Mouse (Mus musculus): ENCODE data around the gene Ccdc148. TPM values are rescaled to one million over a fixed set of nuclear protein-coding genes. Genes with fewer than 3 reads are reported as not detected.

Gene Ccdc148
- polyA plus RNA-seq, 1 experiment from 2014 or later: 0.70 TPM

DNA sequence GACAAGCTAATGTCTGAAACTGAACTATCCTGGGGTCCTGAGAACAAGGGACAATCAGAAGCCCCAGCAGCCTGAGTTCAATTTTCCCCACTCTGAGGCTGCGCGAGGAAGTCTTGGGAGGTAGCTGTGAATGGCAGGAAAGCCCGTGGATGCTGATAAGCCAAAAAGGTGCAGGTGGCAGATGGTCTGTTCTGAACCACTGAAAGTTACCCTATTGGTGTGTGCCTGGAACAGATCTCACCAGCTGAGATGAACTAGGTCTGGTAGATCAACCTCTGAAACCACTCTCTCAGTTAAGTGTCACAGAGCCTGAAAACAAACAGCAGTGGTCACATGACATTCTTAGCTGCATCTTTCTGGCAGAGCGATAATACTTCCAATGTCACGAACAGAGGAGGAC is 360.9 kb downstream of the Ccdc148 start:
- H3K36me3 ChIP-seq (ENCODE audit: control insufficient read depth, insufficient read depth): no peaks in the 10 kb centered on the region
- no peak overlapping the region for H3K4me2 ChIP-seq (ENCODE audit: low read depth, low read length)
- no peak for ATAC-seq (ENCODE audit: low read depth)
- H3K27me3 ChIP-seq (ENCODE audit: control insufficient read depth, insufficient read depth, low read depth, low read length): no peaks in the 10 kb centered on the region
- 57% methylated on average over 5 of the region's 5 CpGs for WGBS (ENCODE audit: insufficient replicate concordance)
- H3K4me1 ChIP-seq (ENCODE audit: control insufficient read depth, low read depth, low read length): no peaks in the 10 kb centered on the region
- H3K4me3 ChIP-seq (ENCODE audit: low read depth, low read length): no peak overlapping the region
- H3K9me3 ChIP-seq (replicated peaks; ENCODE audit: control insufficient read depth, low read length): no peaks in the 10 kb centered on the region
- no peak overlapping the region for H3K27ac ChIP-seq (ENCODE audit: low read length)
- H3K9ac ChIP-seq (ENCODE audit: low read depth, low read length): no peak overlapping the region

GRCm38 (mm10) chr2:58799126-58799525 is 361.4 kb downstream of the Ccdc148 start:
- H3K4me3 ChIP-seq (ENCODE audit: low read depth, low read length): no peak overlapping the region
- no peaks in the 10 kb centered on the region for H3K4me1 ChIP-seq (ENCODE audit: control insufficient read depth, low read depth, low read length)
- H3K4me2 ChIP-seq (ENCODE audit: low read depth, low read length): no peak overlapping the region
- H3K27ac ChIP-seq (ENCODE audit: low read length): no peak overlapping the region
- H3K9ac ChIP-seq (ENCODE audit: low read depth, low read length): no peak overlapping the region
- no peak for ATAC-seq (ENCODE audit: low read depth)
- 69% methylated on average over 9 of the region's 9 CpGs for WGBS (ENCODE audit: insufficient replicate concordance)
- no peaks in the 10 kb centered on the region for H3K9me3 ChIP-seq (replicated peaks; ENCODE audit: control insufficient read depth, low read length)
- H3K36me3 ChIP-seq (ENCODE audit: control insufficient read depth, insufficient read depth): no peaks in the 10 kb centered on the region
- H3K27me3 ChIP-seq (ENCODE audit: control insufficient read depth, insufficient read depth, low read depth, low read length): no peaks in the 10 kb centered on the region

DNA sequence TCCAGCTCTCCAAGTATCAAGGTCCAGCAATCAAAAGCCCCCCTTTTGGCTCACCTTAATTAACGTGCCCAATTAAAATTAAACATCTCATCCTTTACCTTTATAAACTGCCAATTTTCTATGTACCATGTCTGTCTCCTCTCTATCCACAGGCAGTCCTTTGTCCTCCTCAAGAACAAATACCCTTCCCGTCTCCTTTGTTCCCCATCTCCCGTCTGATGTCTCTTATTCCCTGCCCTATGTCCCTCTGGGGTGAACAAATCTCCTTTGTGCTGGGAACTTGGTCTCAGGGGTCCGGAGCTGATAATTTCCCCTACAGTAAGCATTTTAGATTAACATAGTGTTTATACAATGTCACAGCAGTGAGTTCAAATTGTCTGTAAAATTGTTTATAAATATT is 363.0 kb downstream of the Ccdc148 start:
- 69% methylated on average over 4 of the region's 4 CpGs for WGBS (ENCODE audit: insufficient replicate concordance)
- Histone ChIP-seq H3K27me3 (ENCODE audit: control insufficient read depth, insufficient read depth, low read depth, low read length) (no peaks in the 10 kb centered on the region), H3K27ac (ENCODE audit: low read length) (no peak overlapping the region), H3K4me1 (ENCODE audit: control insufficient read depth, low read depth, low read length) (no peaks in the 10 kb centered on the region), H3K36me3 (ENCODE audit: control insufficient read depth, insufficient read depth) (no peaks in the 10 kb centered on the region), H3K9ac (ENCODE audit: low read depth, low read length) (no peak overlapping the region), H3K4me3 (ENCODE audit: low read depth, low read length) (no peak overlapping the region), H3K4me2 (ENCODE audit: low read depth, low read length) (no peak overlapping the region), H3K9me3 (replicated peaks; ENCODE audit: control insufficient read depth, low read length) (no peaks in the 10 kb centered on the region)
- no peak for ATAC-seq (ENCODE audit: low read depth)

DNA sequence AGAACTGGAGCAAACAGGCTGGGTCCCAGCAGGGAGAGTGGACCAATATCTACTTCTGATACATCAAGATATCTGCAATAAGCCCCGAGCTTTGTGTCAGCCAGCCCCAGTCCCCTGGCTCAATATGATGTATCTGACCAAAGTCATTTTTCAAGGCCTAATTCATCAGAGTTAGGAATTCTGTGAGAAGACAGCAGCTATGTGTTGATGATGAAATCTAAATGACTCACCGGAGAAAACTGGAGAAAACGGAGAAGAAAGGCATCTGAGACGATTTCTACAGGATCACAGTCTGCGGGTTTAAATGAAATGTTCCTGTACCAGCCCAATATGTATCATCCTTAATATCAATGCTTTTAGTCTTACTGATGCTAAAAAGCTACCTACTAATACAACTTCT is 365.1 kb downstream of the Ccdc148 start:
- Histone ChIP-seq H3K9ac (ENCODE audit: low read depth, low read length) (no peak overlapping the region), H3K27ac (ENCODE audit: low read length) (no peak overlapping the region), H3K27me3 (ENCODE audit: control insufficient read depth, insufficient read depth, low read depth, low read length) (no peaks in the 10 kb centered on the region), H3K36me3 (ENCODE audit: control insufficient read depth, insufficient read depth) (no peaks in the 10 kb centered on the region), H3K4me3 (ENCODE audit: low read depth, low read length) (no peak overlapping the region), H3K9me3 (replicated peaks; ENCODE audit: control insufficient read depth, low read length) (no peaks in the 10 kb centered on the region), H3K4me1 (ENCODE audit: control insufficient read depth, low read depth, low read length) (no peaks in the 10 kb centered on the region), H3K4me2 (ENCODE audit: low read depth, low read length) (no peak overlapping the region)
- no peak for ATAC-seq (ENCODE audit: low read depth)
- WGBS (ENCODE audit: insufficient replicate concordance): 68% methylated on average over 5 of the region's 5 CpGs

GRCm38 (mm10) chr2:58794489-58794888 is 366.0 kb downstream of the Ccdc148 start:
- WGBS (ENCODE audit: insufficient replicate concordance): 59% methylated on average over 15 of the region's 15 CpGs
- Histone ChIP-seq H3K36me3 (ENCODE audit: control insufficient read depth, insufficient read depth) (no peaks in the 10 kb centered on the region), H3K4me1 (ENCODE audit: control insufficient read depth, low read depth, low read length) (no peaks in the 10 kb centered on the region), H3K9ac (ENCODE audit: low read depth, low read length) (no peak overlapping the region), H3K27me3 (ENCODE audit: control insufficient read depth, insufficient read depth, low read depth, low read length) (no peaks in the 10 kb centered on the region), H3K4me2 (ENCODE audit: low read depth, low read length) (no peak overlapping the region), H3K27ac (ENCODE audit: low read length) (no peak overlapping the region), H3K9me3 (replicated peaks; ENCODE audit: control insufficient read depth, low read length) (no peaks in the 10 kb centered on the region), H3K4me3 (ENCODE audit: low read depth, low read length) (no peak overlapping the region)
- ATAC-seq (ENCODE audit: low read depth): peak; percentile 67

GRCm38 (mm10) chr2:58790361-58790760 is 370.1 kb downstream of the Ccdc148 start:
- no peak overlapping the region for H3K4me2 ChIP-seq (ENCODE audit: low read depth, low read length)
- WGBS (ENCODE audit: insufficient replicate concordance): 63% methylated on average over 4 of the region's 4 CpGs
- no peak for ATAC-seq (ENCODE audit: low read depth)
- no peaks in the 10 kb centered on the region for H3K4me1 ChIP-seq (ENCODE audit: control insufficient read depth, low read depth, low read length)
- H3K27me3 ChIP-seq (ENCODE audit: control insufficient read depth, insufficient read depth, low read depth, low read length): no peaks in the 10 kb centered on the region
- H3K27ac ChIP-seq (ENCODE audit: low read length): no peak overlapping the region
- no peaks in the 10 kb centered on the region for H3K36me3 ChIP-seq (ENCODE audit: control insufficient read depth, insufficient read depth)
- H3K9ac ChIP-seq (ENCODE audit: low read depth, low read length): no peak overlapping the region
- no peaks in the 10 kb centered on the region for H3K9me3 ChIP-seq (replicated peaks; ENCODE audit: control insufficient read depth, low read length)
- no peak overlapping the region for H3K4me3 ChIP-seq (ENCODE audit: low read depth, low read length)

GRCm38 (mm10) chr2:58789934-58790333 is 370.5 kb downstream of the Ccdc148 start:
- no peaks in the 10 kb centered on the region for H3K27me3 ChIP-seq (ENCODE audit: control insufficient read depth, insufficient read depth, low read depth, low read length)
- H3K27ac ChIP-seq (ENCODE audit: low read length): no peak overlapping the region
- no peak overlapping the region for H3K4me2 ChIP-seq (ENCODE audit: low read depth, low read length)
- H3K36me3 ChIP-seq (ENCODE audit: control insufficient read depth, insufficient read depth): no peaks in the 10 kb centered on the region
- 64% methylated on average over 7 of the region's 7 CpGs for WGBS (ENCODE audit: insufficient replicate concordance)
- no peaks in the 10 kb centered on the region for H3K9me3 ChIP-seq (replicated peaks; ENCODE audit: control insufficient read depth, low read length)
- no peak for ATAC-seq (ENCODE audit: low read depth)
- no peak overlapping the region for H3K4me3 ChIP-seq (ENCODE audit: low read depth, low read length)
- H3K9ac ChIP-seq (ENCODE audit: low read depth, low read length): no peak overlapping the region
- no peaks in the 10 kb centered on the region for H3K4me1 ChIP-seq (ENCODE audit: control insufficient read depth, low read depth, low read length)

- no peaks in the 10 kb centered on the region for H3K9me3 ChIP-seq (replicated peaks; ENCODE audit: control insufficient read depth, low read length)
- H3K4me3 ChIP-seq (ENCODE audit: low read depth, low read length): no peak overlapping the region
- no peak overlapping the region for H3K9ac ChIP-seq (ENCODE audit: low read depth, low read length)
- H3K4me2 ChIP-seq (ENCODE audit: low read depth, low read length): no peak overlapping the region
- ATAC-seq (ENCODE audit: low read depth): no peak
- no peaks in the 10 kb centered on the region for H3K27me3 ChIP-seq (ENCODE audit: control insufficient read depth, insufficient read depth, low read depth, low read length)
- H3K27ac ChIP-seq (ENCODE audit: low read length): no peak overlapping the region
- H3K4me1 ChIP-seq (ENCODE audit: control insufficient read depth, low read depth, low read length): no peaks in the 10 kb centered on the region
- no peaks in the 10 kb centered on the region for H3K36me3 ChIP-seq (ENCODE audit: control insufficient read depth, insufficient read depth)
- 54% methylated on average over 7 of the region's 7 CpGs for WGBS (ENCODE audit: insufficient replicate concordance)
These were observed 373.1 kb downstream of the Ccdc148 start for GRCm38 (mm10) chr2:58787360-58787759.

DNA sequence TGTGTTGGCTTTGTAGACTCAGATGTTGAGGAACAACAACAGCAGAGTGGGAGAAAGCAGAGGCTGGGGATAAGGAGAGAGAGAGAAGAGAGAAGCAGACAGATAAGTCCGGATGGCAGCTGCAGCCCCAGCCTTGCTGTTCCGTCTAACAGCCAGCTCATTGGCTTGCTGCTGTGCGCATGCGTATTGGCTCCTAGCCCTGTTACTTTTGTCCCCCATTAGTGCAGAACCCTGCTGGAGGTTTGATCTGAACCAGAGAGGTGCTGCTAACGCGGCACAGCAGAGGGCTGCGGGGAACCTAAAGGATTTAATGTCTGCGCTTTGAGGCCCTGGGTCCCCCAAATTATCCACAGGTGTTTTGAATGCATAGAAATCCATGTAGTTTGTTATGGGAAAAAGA is 373.8 kb downstream of the Ccdc148 start:
- Histone ChIP-seq H3K9me3 (replicated peaks; ENCODE audit: control insufficient read depth, low read length) (no peaks in the 10 kb centered on the region), H3K27ac (ENCODE audit: low read length) (no peak overlapping the region), H3K4me1 (ENCODE audit: control insufficient read depth, low read depth, low read length) (no peaks in the 10 kb centered on the region), H3K4me3 (ENCODE audit: low read depth, low read length) (no peak overlapping the region), H3K27me3 (ENCODE audit: control insufficient read depth, insufficient read depth, low read depth, low read length) (no peaks in the 10 kb centered on the region), H3K36me3 (ENCODE audit: control insufficient read depth, insufficient read depth) (no peaks in the 10 kb centered on the region), H3K4me2 (ENCODE audit: low read depth, low read length) (no peak overlapping the region), H3K9ac (ENCODE audit: low read depth, low read length) (no peak overlapping the region)
- ATAC-seq (ENCODE audit: low read depth): no peak
- 61% methylated on average over 8 of the region's 8 CpGs for WGBS (ENCODE audit: insufficient replicate concordance)

GRCm38 (mm10) chr2:58786177-58786576 is 374.3 kb downstream of the Ccdc148 start:
- Histone ChIP-seq H3K4me2 (ENCODE audit: low read depth, low read length) (no peak overlapping the region), H3K4me3 (ENCODE audit: low read depth, low read length) (no peak overlapping the region), H3K36me3 (ENCODE audit: control insufficient read depth, insufficient read depth) (no peaks in the 10 kb centered on the region), H3K4me1 (ENCODE audit: control insufficient read depth, low read depth, low read length) (no peaks in the 10 kb centered on the region), H3K27me3 (ENCODE audit: control insufficient read depth, insufficient read depth, low read depth, low read length) (no peaks in the 10 kb centered on the region), H3K9ac (ENCODE audit: low read depth, low read length) (no peak overlapping the region), H3K27ac (ENCODE audit: low read length) (no peak overlapping the region), H3K9me3 (replicated peaks; ENCODE audit: control insufficient read depth, low read length) (no peaks in the 10 kb centered on the region)
- 45% methylated on average over 3 of the region's 3 CpGs for WGBS (ENCODE audit: insufficient replicate concordance)
- ATAC-seq (ENCODE audit: low read depth): no peak
